Mouse (Mus musculus) midbrain, embryonic 14.5 days (tissue): ENCODE results near the gene Dcaf12. TPM values are rescaled to one million over a fixed set of nuclear protein-coding genes. Genes with fewer than 3 reads are reported as not detected.

ENCODE experiments used
- ATAC-seq: fragments of 200-750 bp; cut with Nextera tagmentation; 2 replicates; pipeline ENCODE4 v1.8.0; 2017; ENCODE audit warnings: moderate number of reproducible peaks, moderate library complexity; ENCODE audit not compliant: low FRiP score, low TSS enrichment
- DNase-seq: peaks from one replicate; pipeline ENCODE4 v3.0.0-alpha.2; 2015
- H3K27ac ChIP-seq: fragments of 300-500 bp; sonication (generic); replicated peaks from 2 replicates; pipeline ENCODE4 v1.5.1; 2014; ENCODE audit warnings: mild to moderate bottlenecking, low read depth, low read length, moderate library complexity
- H3K27me3 ChIP-seq: fragments of 300-500 bp; sonication (generic); 2 replicates; pipeline ENCODE4 v1.6.1; 2014; ENCODE audit warnings: low read length, control low read depth, mixed read lengths; ENCODE audit not compliant: control insufficient read depth, insufficient read depth
- H3K36me3 ChIP-seq: fragments of 300-500 bp; sonication (generic); 2 replicates; pipeline ENCODE4 v1.6.1; 2014; ENCODE audit warnings: low read length, control low read depth; ENCODE audit not compliant: control insufficient read depth, insufficient read depth
- H3K4me1 ChIP-seq: fragments of 300-500 bp; sonication (generic); 2 replicates; pipeline ENCODE4 v1.6.1; 2014; ENCODE audit warnings: mild to moderate bottlenecking, antibody characterized with exemption, low read length, control low read depth; ENCODE audit not compliant: control insufficient read depth, insufficient read depth
- H3K4me2 ChIP-seq: fragments of 300-500 bp; sonication (generic); 2 replicates; pipeline ENCODE4 v1.6.1; 2014; ENCODE audit warnings: mild to moderate bottlenecking, low read length, moderate library complexity
- H3K4me3 ChIP-seq: fragments of 300-500 bp; sonication (generic); replicated peaks from 2 replicates; pipeline ENCODE4 v1.5.1; 2014; ENCODE audit warnings: low read depth, low read length
- H3K9ac ChIP-seq: fragments of 300-500 bp; sonication (generic); replicated peaks from 2 replicates; pipeline ENCODE4 v1.6.1; 2014; ENCODE audit warnings: mild to moderate bottlenecking, low read length, moderate library complexity
- H3K9me3 ChIP-seq: fragments of 300-500 bp; sonication (generic); 2 replicates; pipeline ENCODE4 v1.6.1; 2016; ENCODE audit warnings: low read length, control low read depth, mixed read lengths; ENCODE audit not compliant: control insufficient read depth
- WGBS: fragments of 180-500 bp; shearing (Covaris S2); extraction: QIAGEN DNeasy Blood & Tissue Kit; methylation state at CpG from one replicate; pipeline ENCODE4 v1.1.7; 2014; 5-methylcytosine and 5-hydroxymethylcytosine counted together
- polyA plus RNA-seq: library from polyadenylated mRNA; unstranded; fragments of >200 nt; fragmentation: Nextera tagmentation; extraction: Ambion mirVana; gene quantifications from 2 replicates; pipeline ENCODE4 v1.2.1, GENCODE M21; 2014

Gene Dcaf12
- polyA plus RNA-seq: 63.6 and 66.6 TPM in 2 replicates

DNA sequence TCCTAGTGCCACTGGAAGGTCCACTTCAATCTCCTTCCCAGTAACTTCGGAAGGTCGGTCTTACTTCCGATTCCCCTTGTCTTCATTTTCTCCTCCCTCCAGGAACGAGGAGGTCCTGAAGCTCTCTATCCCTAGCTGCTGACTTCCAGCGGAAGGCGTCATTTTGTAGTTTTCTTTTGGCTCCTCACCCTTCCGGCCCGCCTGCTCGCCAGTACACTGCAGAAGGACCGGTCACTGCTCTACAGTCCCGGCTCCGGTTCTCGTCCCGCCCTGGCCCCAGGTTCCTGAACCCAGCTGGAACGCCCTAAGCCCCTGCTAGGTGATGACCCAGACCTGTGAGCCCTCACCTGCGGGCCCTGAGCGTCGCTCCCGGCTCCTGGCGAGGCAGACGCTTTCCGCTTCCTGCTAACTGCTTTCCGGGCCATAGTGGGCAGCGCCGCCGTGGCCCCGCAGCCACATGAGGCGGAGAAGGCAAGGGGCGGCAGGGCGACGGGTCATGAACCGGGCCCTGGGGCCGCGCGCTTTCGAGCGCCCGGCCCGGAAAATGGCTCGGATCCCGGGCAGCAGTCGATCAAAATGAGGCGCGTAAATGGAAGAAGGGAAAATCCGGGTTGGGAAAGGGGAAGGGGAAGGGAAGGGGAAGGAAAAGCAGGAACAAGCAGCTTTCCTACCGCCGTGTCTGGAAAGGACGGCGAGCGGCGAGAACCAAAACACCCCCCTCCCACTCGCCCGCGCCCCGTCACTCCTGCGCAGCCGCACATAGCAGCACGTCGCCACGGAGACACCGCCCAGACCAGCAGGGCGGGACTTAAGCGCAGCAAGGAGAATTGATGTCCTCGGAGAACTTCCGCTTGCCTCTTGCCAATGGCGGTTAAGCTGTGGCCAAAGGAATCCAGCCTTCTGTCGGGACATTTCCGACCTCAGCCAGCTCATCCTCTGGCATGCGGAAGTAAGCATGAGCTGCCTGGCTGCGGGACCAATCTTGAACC, at the start of gene Dcaf12:
Gene Dcaf12, minus strand, starts transcription at position 749 of the 989 bp plus-strand sequence.
- under 1% methylated on average over 70 of the region's 70 CpGs for WGBS
- no peaks in the 10 kb centered on the region for H3K27me3 ChIP-seq
- H3K4me3 ChIP-seq: peak within 1 kb of the TSS; percentile 99
- DNase-seq: peak; percentile 97
- H3K36me3 ChIP-seq: peaks cover 32% of the 10 kb centered on the region
- no peaks in the 10 kb centered on the region for H3K9me3 ChIP-seq
- H3K9ac ChIP-seq: peak within 1 kb of the TSS; percentile 89
- peaks cover 14% of the 10 kb centered on the region for H3K4me1 ChIP-seq
- H3K27ac ChIP-seq: peak within 1 kb of the TSS; percentile 79
- peak; percentile 97 for ATAC-seq
- H3K4me2 ChIP-seq: peak within 1 kb of the TSS; percentile 90

DNA sequence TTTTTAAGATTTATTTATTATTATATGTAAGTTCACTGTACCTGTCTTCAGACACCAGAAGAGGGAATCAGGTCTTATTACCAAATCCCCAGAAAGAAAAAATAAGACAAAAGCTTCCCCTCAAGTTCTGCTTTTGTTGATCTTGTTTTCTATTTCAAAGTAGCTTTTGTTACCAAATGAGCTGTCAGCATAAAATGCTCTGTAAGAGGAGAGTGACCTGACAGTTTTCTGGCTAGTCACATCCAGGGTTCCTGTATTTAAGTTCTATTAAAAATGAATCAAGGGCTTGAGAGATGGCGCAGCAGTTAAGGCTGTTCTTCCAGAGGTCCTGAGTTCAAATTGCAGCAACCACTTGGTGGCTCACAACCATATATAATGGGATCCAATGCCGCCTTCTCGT, 46.4 kb upstream of the Dcaf12 start:
- Histone ChIP-seq H3K4me2 (no peak overlapping the region), H3K9ac (no peak overlapping the region), H3K4me3 (no peak overlapping the region), H3K4me1 (no peaks in the 10 kb centered on the region), H3K36me3 (no peaks in the 10 kb centered on the region), H3K27ac (no peak overlapping the region), H3K27me3 (no peaks in the 10 kb centered on the region), H3K9me3 (no peaks in the 10 kb centered on the region)
- ATAC-seq (no peak), DNase-seq (no peak)
- 96% methylated on average over 3 of the region's 3 CpGs for WGBS

DNA sequence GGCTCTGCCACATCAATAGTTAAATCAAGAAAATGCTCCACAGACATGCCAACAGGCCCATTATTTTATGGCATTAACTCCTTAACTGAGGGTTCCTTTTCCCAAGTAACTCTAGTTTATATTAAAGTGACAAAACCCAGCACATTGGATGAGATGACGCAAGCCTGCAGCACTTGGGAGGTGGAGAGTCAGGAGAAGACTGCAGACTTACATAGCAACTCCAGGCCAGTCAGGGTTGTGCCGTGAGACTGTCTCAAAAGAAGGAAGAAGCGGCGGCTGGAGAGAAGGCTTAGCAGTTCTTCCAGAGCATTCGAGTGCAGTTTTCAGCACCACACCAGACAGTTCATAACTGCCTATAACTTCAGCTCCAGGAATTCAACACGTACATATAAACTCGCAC, 44.7 kb upstream of the Dcaf12 start:
- 93% methylated on average over 7 of the region's 7 CpGs for WGBS
- H3K36me3 ChIP-seq: no peaks in the 10 kb centered on the region
- H3K4me1 ChIP-seq: no peaks in the 10 kb centered on the region
- no peak overlapping the region for H3K9ac ChIP-seq
- no peak overlapping the region for H3K27ac ChIP-seq
- no peak overlapping the region for H3K4me2 ChIP-seq
- no peaks in the 10 kb centered on the region for H3K27me3 ChIP-seq
- DNase-seq (no peak), ATAC-seq (no peak)
- H3K9me3 ChIP-seq: no peaks in the 10 kb centered on the region
- H3K4me3 ChIP-seq: no peak overlapping the region

DNA sequence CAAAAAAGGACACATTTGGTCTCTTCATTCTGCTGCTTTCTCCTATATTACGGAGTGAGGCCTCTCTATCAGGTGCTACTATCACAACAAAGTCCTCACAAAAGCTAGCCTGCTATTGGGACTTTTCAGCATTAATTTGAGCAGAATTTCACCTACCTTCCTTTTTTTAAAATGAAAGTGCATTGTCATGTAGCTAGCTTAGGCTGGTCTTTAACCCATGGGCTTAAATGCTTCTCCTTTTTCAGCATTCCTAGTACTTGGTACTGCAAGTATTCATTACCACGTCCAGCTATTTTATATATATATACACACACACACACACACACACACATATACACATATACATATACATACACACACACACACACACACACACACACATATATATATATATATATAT, 44.0 kb upstream of the Dcaf12 start:
- H3K4me2 ChIP-seq: no peak overlapping the region
- DNase-seq: no peak
- no peak overlapping the region for H3K4me3 ChIP-seq
- H3K9me3 ChIP-seq: no peaks in the 10 kb centered on the region
- H3K36me3 ChIP-seq: no peaks in the 10 kb centered on the region
- no peaks in the 10 kb centered on the region for H3K27me3 ChIP-seq
- H3K27ac ChIP-seq: no peak overlapping the region
- WGBS: 87% methylated on average over 2 of the region's 2 CpGs
- no peak overlapping the region for H3K9ac ChIP-seq
- no peaks in the 10 kb centered on the region for H3K4me1 ChIP-seq
- ATAC-seq: no peak

DNA sequence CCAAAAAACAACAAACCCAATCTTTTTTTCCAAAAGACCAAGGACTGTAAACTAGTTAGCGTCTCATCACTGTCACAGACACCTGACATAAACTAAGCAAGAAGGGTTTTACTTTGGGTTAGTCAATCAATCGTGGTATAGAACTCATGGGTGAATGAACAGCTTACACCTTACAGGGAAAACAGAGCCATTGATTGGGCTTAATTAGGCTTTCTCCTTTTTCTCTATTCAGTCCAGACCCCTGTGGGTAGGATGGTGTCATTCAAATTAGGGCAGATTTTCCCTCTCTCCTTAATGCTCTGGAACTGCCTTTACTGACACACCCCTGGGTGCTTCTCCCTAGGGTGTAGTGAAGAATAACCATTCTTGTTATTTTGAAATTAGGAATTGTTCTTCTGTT, 42.5 kb upstream of the Dcaf12 start:
- H3K4me2 ChIP-seq: no peak overlapping the region
- H3K27ac ChIP-seq: no peak overlapping the region
- H3K27me3 ChIP-seq: no peaks in the 10 kb centered on the region
- no peaks in the 10 kb centered on the region for H3K36me3 ChIP-seq
- no peak for DNase-seq
- H3K9me3 ChIP-seq: no peaks in the 10 kb centered on the region
- 45% methylated on average over 2 of the region's 2 CpGs for WGBS
- ATAC-seq: no peak
- no peaks in the 10 kb centered on the region for H3K4me1 ChIP-seq
- H3K4me3 ChIP-seq: no peak overlapping the region
- H3K9ac ChIP-seq: no peak overlapping the region

DNA sequence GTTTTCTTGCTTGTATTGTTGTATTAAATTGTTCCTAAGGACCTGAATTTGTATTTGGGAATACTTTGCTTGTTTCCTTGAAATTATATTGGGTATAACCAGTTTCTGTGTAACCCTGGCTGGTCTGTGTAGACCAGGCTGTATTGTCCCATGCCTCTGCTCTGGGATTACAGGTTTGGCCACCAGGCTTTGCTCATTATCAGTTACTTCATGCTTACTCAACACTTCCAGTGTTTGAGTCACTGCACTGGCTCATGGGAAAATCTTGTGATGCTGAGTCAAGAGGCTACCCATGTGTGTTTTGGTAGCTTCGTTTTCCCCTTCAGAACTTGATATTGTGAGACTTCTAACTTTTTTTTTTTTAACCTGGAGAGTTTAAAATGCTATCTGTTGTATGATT, 38.6 kb upstream of the Dcaf12 start:
- Histone ChIP-seq H3K4me2 (no peak overlapping the region), H3K27ac (no peak overlapping the region), H3K4me1 (peaks cover 6% of the 10 kb centered on the region), H3K9me3 (no peaks in the 10 kb centered on the region), H3K4me3 (no peak overlapping the region), H3K9ac (no peak overlapping the region), H3K27me3 (no peaks in the 10 kb centered on the region), H3K36me3 (no peaks in the 10 kb centered on the region)
- ATAC-seq (no peak), DNase-seq (no peak)
- WGBS: 98% methylated on average over 1 of the region's 1 CpGs

DNA sequence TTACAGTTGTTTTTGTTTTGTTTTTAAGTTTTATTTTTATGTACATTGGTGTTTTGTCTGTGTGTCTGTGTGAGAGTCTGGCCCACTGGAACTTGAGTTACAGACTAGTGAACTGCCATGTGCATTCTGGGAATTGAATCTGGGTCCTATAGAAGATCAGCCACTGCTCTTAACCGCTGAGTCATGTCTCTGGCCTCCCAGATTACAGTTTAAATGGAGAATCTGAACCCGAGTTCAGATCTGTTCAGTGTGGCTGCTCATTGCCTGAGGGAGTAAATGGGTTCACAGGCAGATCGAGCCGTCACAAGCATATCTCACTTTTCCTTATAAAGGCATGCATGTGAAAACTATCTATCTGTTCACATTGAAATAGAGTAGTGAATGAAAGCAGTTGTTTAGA, 38.1 kb upstream of the Dcaf12 start:
- no peak overlapping the region for H3K4me2 ChIP-seq
- no peaks in the 10 kb centered on the region for H3K9me3 ChIP-seq
- no peaks in the 10 kb centered on the region for H3K27me3 ChIP-seq
- DNase-seq (no peak), ATAC-seq (no peak)
- H3K9ac ChIP-seq: no peak overlapping the region
- H3K36me3 ChIP-seq: no peaks in the 10 kb centered on the region
- peaks cover 9% of the 10 kb centered on the region for H3K4me1 ChIP-seq
- 95% methylated on average over 4 of the region's 4 CpGs for WGBS
- no peak overlapping the region for H3K27ac ChIP-seq
- H3K4me3 ChIP-seq: no peak overlapping the region

DNA sequence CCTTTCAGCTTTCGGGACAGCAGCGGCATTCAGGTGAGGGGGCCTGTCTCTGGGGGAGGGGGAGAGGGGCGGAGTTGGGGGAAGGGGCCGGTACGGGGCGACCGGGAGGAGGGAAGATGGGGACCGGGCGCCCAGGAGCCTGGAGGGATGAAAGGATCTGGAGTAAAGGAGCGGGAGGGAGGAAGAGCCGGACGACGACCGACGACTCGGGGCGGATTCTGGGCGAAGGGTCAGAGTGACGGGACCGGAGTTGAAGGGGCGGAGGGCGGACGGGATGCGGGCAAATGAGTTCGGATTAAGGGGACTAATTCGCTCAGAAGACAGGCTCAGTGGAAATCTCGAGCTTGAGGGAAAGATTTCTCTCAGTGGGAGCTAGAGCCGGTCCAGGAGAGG, 34.5 kb upstream of the Dcaf12 start:
- WGBS: 1% methylated on average over 28 of the region's 28 CpGs
- DNase-seq (no peak), ATAC-seq (peak; percentile 81)
- Histone ChIP-seq H3K27ac (peak overlapping the region; percentile 97), H3K9me3 (no peaks in the 10 kb centered on the region), H3K4me2 (peak overlapping the region; percentile 66), H3K9ac (peak overlapping the region; percentile 82), H3K36me3 (no peaks in the 10 kb centered on the region), H3K4me3 (peak overlapping the region; percentile 77), H3K4me1 (peaks cover 9% of the 10 kb centered on the region), H3K27me3 (no peaks in the 10 kb centered on the region)
